Mouse (Mus musculus): ENCODE measurements at regions not wholly inside any gene's neighbourhood (a gene's known extent, or its start where the extent isn't known, plus 50 kb on each side); places are given as distances from the start of the nearest gene placed in this dataset.

DNA sequence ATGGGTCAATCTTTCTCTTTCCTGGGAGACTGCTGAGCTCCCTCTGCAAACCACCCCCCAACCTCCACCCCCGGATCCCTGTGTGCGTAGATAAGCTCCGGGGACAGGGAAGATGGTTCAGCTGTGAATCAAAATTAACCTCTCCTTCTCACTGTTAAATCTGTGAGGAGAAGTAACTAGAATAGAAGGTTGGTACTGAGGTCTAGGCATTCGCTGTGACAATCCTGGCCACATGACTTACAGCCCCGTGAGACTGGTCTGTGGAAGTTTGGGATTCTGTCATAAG lies 53.0 kb upstream of the Caprin1 start:
- TF ChIP-seq MAX (IDR thresholded peaks at IDR 0.05) (no peak), CTCF (IDR thresholded peaks at IDR 0.05; ENCODE audit: control insufficient read depth, insufficient read depth, insufficient read length) (no peak), USF1 (IDR thresholded peaks at IDR 0.05; ENCODE audit: low read depth) (no peak), MYOG (IDR thresholded peaks at IDR 0.05; ENCODE audit: control insufficient read depth, extremely low read depth, insufficient read length) (no peak), CEBPB (IDR thresholded peaks at IDR 0.05; ENCODE audit: low read depth) (no peak), FOSL1 (IDR thresholded peaks at IDR 0.05; ENCODE audit: insufficient read depth, low read length, poor library complexity, severe bottlenecking) (no peak), MYOD1 (IDR thresholded peaks at IDR 0.05; ENCODE audit: control insufficient read depth, insufficient read length, low read depth) (no peak)

All from C2C12 (cell line).